Mouse (Mus musculus) neural tube, embryonic 11.5 days (tissue): ENCODE measurements around the gene Rfc1. TPM values are rescaled to one million over a fixed set of nuclear protein-coding genes. Genes with fewer than 3 reads are reported as not detected.
"Not testable (repeated sequence)": the region's sequence is repeated elsewhere in the genome, so short reads cannot be mapped to it uniquely, and the experiment has no call there.

ENCODE experiments used
- ATAC-seq: fragments of 200-750 bp; cut with Nextera tagmentation; 2 replicates; pipeline ENCODE4 v1.8.0; 2017; ENCODE audit warnings: moderate number of reproducible peaks, mild to moderate bottlenecking, moderate TSS enrichment, moderate library complexity; ENCODE audit not compliant: insufficient read depth, low FRiP score, low TSS enrichment
- DNase-seq: peaks from one replicate; pipeline ENCODE4 v3.0.0-alpha.2; 2015; ENCODE audit warnings: low spot score
- H3K27ac ChIP-seq: fragments of 300-500 bp; sonication (generic); 2 replicates; pipeline ENCODE4 v1.5.1; 2014; ENCODE audit warnings: low read depth, mild to moderate bottlenecking, low read length
- H3K27me3 ChIP-seq: fragments of 300-500 bp; sonication (generic); 2 replicates; pipeline ENCODE4 v1.6.1; 2014; ENCODE audit warnings: mild to moderate bottlenecking, low read length, mixed read lengths; ENCODE audit not compliant: control insufficient read depth, insufficient read depth
- H3K36me3 ChIP-seq: fragments of 300-500 bp; sonication (generic); 2 replicates; pipeline ENCODE4 v1.6.1; 2014; ENCODE audit warnings: mild to moderate bottlenecking, low read length, moderate library complexity, mixed read lengths; ENCODE audit not compliant: control insufficient read depth, insufficient read depth
- H3K4me1 ChIP-seq: fragments of 300-500 bp; sonication (generic); 2 replicates; pipeline ENCODE4 v1.6.1; 2014; ENCODE audit warnings: low read length, mixed read lengths; ENCODE audit not compliant: control insufficient read depth, insufficient read depth
- H3K4me2 ChIP-seq: fragments of 300-500 bp; sonication (generic); 2 replicates; pipeline ENCODE4 v1.6.1; 2014; ENCODE audit warnings: low read depth, mild to moderate bottlenecking, moderate library complexity
- H3K4me3 ChIP-seq: fragments of 300-500 bp; sonication (generic); 2 replicates; pipeline ENCODE4 v1.5.1; 2014; ENCODE audit warnings: low read depth, low read length
- H3K9ac ChIP-seq: fragments of 300-500 bp; sonication (generic); 2 replicates; pipeline ENCODE4 v1.6.1; 2014; ENCODE audit warnings: mild to moderate bottlenecking, low read length
- H3K9me3 ChIP-seq: fragments of 300-500 bp; sonication (generic); 2 replicates; pipeline ENCODE4 v1.6.1; 2016; ENCODE audit warnings: low read length; ENCODE audit not compliant: control insufficient read depth
- WGBS: fragments of 180-500 bp; shearing (Covaris S2); extraction: QIAGEN DNeasy Blood & Tissue Kit; methylation state at CpG from one replicate; pipeline ENCODE4 v1.1.7; 2014; 5-methylcytosine and 5-hydroxymethylcytosine counted together
- polyA plus RNA-seq: library from polyadenylated mRNA; unstranded; fragments of >200 nt; fragmentation: Nextera tagmentation; extraction: Ambion mirVana; gene quantifications from 2 replicates; pipeline ENCODE4 v1.2.1, GENCODE M21; 2014

The Rfc1 gene
- polyA plus RNA-seq, 1 experiment from 2014 or later, result 77.8 TPM

- no peak for DNase-seq
- H3K36me3 ChIP-seq, result 0 out of 2 replicates have a peak, but pooled peaks cover 1% of the 10 kb centered on the region
Observed at GRCm38 (mm10) chr5:65322165-65322564, 13.3 kb downstream of the Rfc1 start.

GRCm38 (mm10) chr5:65319176-65319575 is 16.3 kb downstream of the Rfc1 start:
- 88% methylated on average over 9 of the region's 9 CpGs for WGBS
- Histone ChIP-seq H3K36me3 (0 out of 2 replicates have a peak, but pooled peaks cover 4% of the 10 kb centered on the region), H3K9ac (no peak overlapping the region), H3K27ac (no peak overlapping the region), H3K4me1 (no peaks in the 10 kb centered on the region), H3K27me3 (no peaks in the 10 kb centered on the region), H3K9me3 (no peaks in the 10 kb centered on the region), H3K4me2 (no peak overlapping the region), H3K4me3 (no peak overlapping the region)
- DNase-seq (no peak), ATAC-seq (no peak)

More at GRCm38 (mm10) chr5:65322165-65322564, 13.3 kb downstream of the Rfc1 start:
- Histone ChIP-seq H3K9ac (no peak overlapping the region), H3K27me3 (no peaks in the 10 kb centered on the region), H3K9me3 (no peaks in the 10 kb centered on the region), H3K4me2 (no peak overlapping the region), H3K4me3 (no peak overlapping the region), H3K4me1 (0 out of 2 replicates have a peak, but pooled peaks cover 4% of the 10 kb centered on the region), H3K27ac (no peak overlapping the region)
- no peak for ATAC-seq
- 74% methylated on average over 10 of the region's 10 CpGs for WGBS

- no peak for ATAC-seq
- DNase-seq, result no peak
- Histone ChIP-seq H3K9ac (no peak overlapping the region), H3K4me1 (no peaks in the 10 kb centered on the region), H3K36me3 (peaks cover 3% of the 10 kb centered on the region; the same call in 1 of the 2 replicates), H3K4me2 (no peak overlapping the region), H3K27ac (no peak overlapping the region), H3K9me3 (no peaks in the 10 kb centered on the region), H3K27me3 (no peaks in the 10 kb centered on the region), H3K4me3 (no peak overlapping the region)
- WGBS, result 95% methylated on average over 3 of the region's 3 CpGs
Observed at GRCm38 (mm10) chr5:65308866-65309265, 26.6 kb downstream of the Rfc1 start.

- no peak overlapping the region for H3K27ac ChIP-seq
- H3K9me3 ChIP-seq, result no peaks in the 10 kb centered on the region
- no peak overlapping the region for H3K9ac ChIP-seq
- no peak overlapping the region for H3K4me3 ChIP-seq
- DNase-seq (no peak), ATAC-seq (no peak)
- H3K36me3 ChIP-seq, result peaks cover 3% of the 10 kb centered on the region; the same call in 1 of the 2 replicates
- no peak overlapping the region for H3K4me2 ChIP-seq
- H3K4me1 ChIP-seq, result no peaks in the 10 kb centered on the region
- H3K27me3 ChIP-seq, result no peaks in the 10 kb centered on the region
- WGBS, result 98% methylated on average over 7 of the region's 7 CpGs
Observed at GRCm38 (mm10) chr5:65308208-65308607, 27.3 kb downstream of the Rfc1 start.

GRCm38 (mm10) chr5:65305516-65305915 is 30.0 kb downstream of the Rfc1 start:
- WGBS, result 91% methylated on average over 9 of the region's 9 CpGs
- no peaks in the 10 kb centered on the region for H3K4me1 ChIP-seq
- no peak overlapping the region for H3K4me2 ChIP-seq
- no peaks in the 10 kb centered on the region for H3K27me3 ChIP-seq
- no peaks in the 10 kb centered on the region for H3K9me3 ChIP-seq
- H3K9ac ChIP-seq, result no peak overlapping the region
- DNase-seq (no peak), ATAC-seq (no peak)
- no peaks in the 10 kb centered on the region; the same call in 1 of the 2 replicates for H3K36me3 ChIP-seq
- H3K27ac ChIP-seq, result no peak overlapping the region
- H3K4me3 ChIP-seq, result no peak overlapping the region

GRCm38 (mm10) chr5:65300121-65300520 is 35.3 kb downstream of the Rfc1 start:
- no peaks in the 10 kb centered on the region for H3K9me3 ChIP-seq
- H3K27ac ChIP-seq, result no peak overlapping the region
- H3K4me3 ChIP-seq, result no peak overlapping the region
- ATAC-seq (no peak), DNase-seq (no peak)
- no peak overlapping the region for H3K4me2 ChIP-seq
- H3K27me3 ChIP-seq, result no peaks in the 10 kb centered on the region
- no peak overlapping the region for H3K9ac ChIP-seq
- no peaks in the 10 kb centered on the region for H3K4me1 ChIP-seq
- 88% methylated on average over 9 of the region's 9 CpGs for WGBS
- H3K36me3 ChIP-seq, result no peaks in the 10 kb centered on the region

GRCm38 (mm10) chr5:65299623-65300022 is 35.8 kb downstream of the Rfc1 start:
- not testable (repeated sequence) for H3K9me3 ChIP-seq, H3K4me3 ChIP-seq, H3K27me3 ChIP-seq, H3K9ac ChIP-seq, H3K4me1 ChIP-seq, H3K36me3 ChIP-seq, DNase-seq, ATAC-seq, H3K27ac ChIP-seq, H3K4me2 ChIP-seq
- WGBS, result 93% methylated on average over 1 of the region's 1 CpGs

- Histone ChIP-seq H3K27ac (no peak overlapping the region), H3K27me3 (no peaks in the 10 kb centered on the region), H3K4me3 (no peak overlapping the region), H3K4me2 (no peak overlapping the region), H3K9me3 (no peaks in the 10 kb centered on the region), H3K9ac (no peak overlapping the region), H3K36me3 (no peaks in the 10 kb centered on the region; the same call in 1 of the 2 replicates), H3K4me1 (no peaks in the 10 kb centered on the region)
- 92% methylated on average over 7 of the region's 7 CpGs for WGBS
- ATAC-seq, result no peak
- DNase-seq, result no peak
Observed at GRCm38 (mm10) chr5:65298167-65298950, 37.1 kb downstream of the Rfc1 start.

- H3K4me1 ChIP-seq, result no peaks in the 10 kb centered on the region
- no peak overlapping the region for H3K9ac ChIP-seq
- no peaks in the 10 kb centered on the region for H3K27me3 ChIP-seq
- no peak overlapping the region for H3K4me2 ChIP-seq
- no peaks in the 10 kb centered on the region for H3K9me3 ChIP-seq
- H3K36me3 ChIP-seq, result peaks cover 3% of the 10 kb centered on the region; the same call in 1 of the 2 replicates
- DNase-seq (no peak), ATAC-seq (no peak)
- no peak overlapping the region for H3K27ac ChIP-seq
- no peak overlapping the region for H3K4me3 ChIP-seq
- 69% methylated on average over 2 of the region's 2 CpGs for WGBS
Observed at GRCm38 (mm10) chr5:65294270-65294669, 41.2 kb downstream of the Rfc1 start.
